Mouse (Mus musculus) heart, postnatal 0 days (tissue): ENCODE measurements around the gene Itga5.

Experiments
- CTCF ChIP-seq: IDR thresholded peaks from 2 replicates; pipeline ENCODE4 v1.5.1; 2016; ENCODE audit warnings: antibody characterized with exemption, control low read depth, low read depth
- EP300 ChIP-seq: IDR thresholded peaks from 2 replicates; pipeline ENCODE4 v1.6.1; 2016; ENCODE audit warnings: antibody characterized with exemption, low read depth

- TF ChIP-seq CTCF (no peak), EP300 (no peak)
These were observed 69.2 kb downstream of the Itga5 start for GRCm38 (mm10) chr15:103297313-103297712.
